Mouse (Mus musculus) intestine, embryonic 14.5 days (tissue): ENCODE measurements around the gene Acap1. TPM values are rescaled to one million over a fixed set of nuclear protein-coding genes. Genes with fewer than 3 reads are reported as not detected.

Experiments used
- ATAC-seq: fragments of 200-750 bp; cut with Nextera tagmentation; replicated peaks from 2 replicates; pipeline ENCODE4 v1.8.0; 2017; ENCODE audit warnings: low read depth, moderate number of reproducible peaks, moderate TSS enrichment, moderate library complexity; ENCODE audit not compliant: low FRiP score, low TSS enrichment
- DNase-seq: peaks from one replicate; pipeline ENCODE4 v3.0.0-alpha.2; 2018; ENCODE audit warnings: low spot score
- H3K27ac ChIP-seq: fragments of 300-500 bp; sonication (generic); 2 replicates; pipeline ENCODE4 v1.5.1; 2014; ENCODE audit warnings: low read depth, mild to moderate bottlenecking, control low read depth
- H3K27me3 ChIP-seq: fragments of 300-500 bp; sonication (generic); replicated peaks from 2 replicates; pipeline ENCODE4 v1.6.1; 2014; ENCODE audit warnings: low read length, control low read depth; ENCODE audit not compliant: control insufficient read depth, insufficient read depth
- H3K36me3 ChIP-seq: fragments of 300-500 bp; sonication (generic); 2 replicates; pipeline ENCODE4 v1.6.1; 2014; ENCODE audit warnings: low read length, control low read depth; ENCODE audit not compliant: control insufficient read depth, insufficient read depth
- H3K4me1 ChIP-seq: fragments of 300-500 bp; sonication (generic); replicated peaks from 2 replicates; pipeline ENCODE4 v1.6.1; 2014; ENCODE audit warnings: low read length, control low read depth, mixed read lengths; ENCODE audit not compliant: control insufficient read depth, insufficient read depth
- H3K4me2 ChIP-seq: fragments of 300-500 bp; sonication (generic); 2 replicates; pipeline ENCODE4 v1.6.1; 2014; ENCODE audit warnings: low read length
- H3K4me3 ChIP-seq: fragments of 300-500 bp; sonication (generic); 2 replicates; pipeline ENCODE4 v1.5.1; 2014; ENCODE audit warnings: low read depth, low read length, control low read depth, mixed read lengths
- H3K9ac ChIP-seq: fragments of 300-500 bp; sonication (generic); 2 replicates; pipeline ENCODE4 v1.6.1; 2014; ENCODE audit warnings: mild to moderate bottlenecking, low read length
- H3K9me3 ChIP-seq: fragments of 300-500 bp; sonication (generic); 2 replicates; pipeline ENCODE4 v1.6.1; 2016; ENCODE audit warnings: low read length, control low read depth; ENCODE audit not compliant: control insufficient read depth
- WGBS: fragments of 180-500 bp; shearing (Covaris S2); extraction: QIAGEN DNeasy Blood & Tissue Kit; methylation state at CpG from one replicate; pipeline ENCODE4 v1.1.7; 2014; 5-methylcytosine and 5-hydroxymethylcytosine counted together
- microRNA-seq: library from miRNA; unstranded; fragments of <30 nt; microRNA quantifications from one replicate; pipeline ENCODE4, GENCODE M21; 2016
- polyA plus RNA-seq: library from polyadenylated mRNA; unstranded; fragments of >200 nt; fragmentation: Nextera tagmentation; extraction: Ambion mirVana; gene quantifications from 2 replicates; pipeline ENCODE4 v1.2.1, GENCODE M21; 2014

Acap1 gene
- polyA plus RNA-seq, 1 experiment from 2014 or later: 8.1 TPM

DNA sequence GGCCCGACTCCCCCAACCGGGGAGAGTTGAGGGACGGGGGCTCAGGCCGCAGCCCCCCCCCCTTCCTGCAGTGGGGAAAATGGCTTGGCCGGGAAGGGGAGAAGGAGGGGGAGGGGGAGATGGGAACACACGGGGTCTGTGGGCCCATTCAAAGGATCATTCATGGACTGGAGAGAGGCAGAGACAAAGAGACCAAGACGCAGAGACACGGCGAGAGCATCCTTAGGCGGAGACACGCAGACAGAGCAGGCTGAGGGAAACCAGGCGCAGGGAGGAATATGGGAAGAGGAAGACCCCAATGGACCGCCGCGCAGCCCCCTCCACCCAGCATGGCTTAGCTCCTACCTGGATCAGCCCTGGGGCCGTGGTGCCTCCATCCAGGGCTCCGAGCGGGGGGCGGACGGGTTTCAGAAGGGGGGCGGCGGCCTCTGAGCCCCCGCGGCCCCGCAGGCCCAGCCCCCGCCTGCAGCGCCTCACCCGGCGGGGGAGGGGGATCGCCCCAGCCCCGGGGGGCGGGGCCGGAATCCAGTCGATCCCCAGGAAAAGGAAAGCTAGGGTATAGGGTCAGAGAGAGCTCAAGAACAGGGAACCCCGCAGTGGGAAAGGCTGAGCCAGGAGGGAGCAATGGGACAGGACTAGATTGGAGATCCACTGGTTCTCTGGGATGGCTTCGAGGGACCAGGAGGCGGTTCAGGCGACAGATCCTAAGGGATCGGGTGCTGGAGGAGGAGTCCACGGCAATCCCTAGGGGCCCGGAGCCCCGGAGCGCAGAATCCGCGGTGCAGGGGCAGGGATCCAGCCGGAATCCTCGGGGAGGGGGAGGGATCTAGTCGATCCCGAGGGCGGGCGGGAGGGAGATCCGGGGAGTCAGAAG, 58.4 kb downstream of the Acap1 start:
- ATAC-seq (peak; percentile 0; the same call in 1 of the 2 replicates), DNase-seq (peak; percentile 83)
- Histone ChIP-seq H3K4me3 (peak overlapping the region; percentile 79), H3K4me2 (peak overlapping the region; percentile 77), H3K9me3 (no peaks in the 10 kb centered on the region), H3K27me3 (no peaks in the 10 kb centered on the region), H3K9ac (peak overlapping the region; percentile 62), H3K36me3 (peaks cover 20% of the 10 kb centered on the region), H3K27ac (peak overlapping the region; percentile 78), H3K4me1 (peaks cover 32% of the 10 kb centered on the region)
- 2% methylated on average over 51 of the region's 52 CpGs for WGBS

DNA sequence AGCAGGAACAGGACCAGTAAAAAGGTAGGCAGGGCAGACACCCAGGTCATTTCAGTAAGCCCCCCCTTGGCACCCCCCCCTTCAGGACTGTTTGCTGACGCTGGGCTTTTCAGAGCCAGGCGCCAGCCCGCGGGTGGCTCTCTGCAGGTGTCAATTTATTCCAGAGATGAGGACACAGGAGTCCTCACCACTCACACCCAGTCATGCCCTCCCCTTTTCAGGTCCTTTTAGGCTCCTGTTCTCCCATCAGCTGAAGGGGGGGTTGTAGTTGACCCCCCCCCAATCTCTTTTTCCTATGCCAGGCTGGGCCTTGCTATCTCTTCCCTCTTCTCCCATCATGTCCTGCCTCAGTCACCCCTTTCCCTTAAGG, 59.4 kb downstream of the Acap1 start:
- Histone ChIP-seq H3K9ac (no peak overlapping the region), H3K4me3 (peak overlapping the region; percentile 79), H3K4me2 (peak overlapping the region; percentile 77), H3K27me3 (no peaks in the 10 kb centered on the region), H3K9me3 (no peaks in the 10 kb centered on the region), H3K4me1 (peaks cover 32% of the 10 kb centered on the region), H3K27ac (no peak overlapping the region), H3K36me3 (peaks cover 20% of the 10 kb centered on the region)
- WGBS: 19% methylated on average over 4 of the region's 4 CpGs
- DNase-seq (no peak), ATAC-seq (no peak)

DNA sequence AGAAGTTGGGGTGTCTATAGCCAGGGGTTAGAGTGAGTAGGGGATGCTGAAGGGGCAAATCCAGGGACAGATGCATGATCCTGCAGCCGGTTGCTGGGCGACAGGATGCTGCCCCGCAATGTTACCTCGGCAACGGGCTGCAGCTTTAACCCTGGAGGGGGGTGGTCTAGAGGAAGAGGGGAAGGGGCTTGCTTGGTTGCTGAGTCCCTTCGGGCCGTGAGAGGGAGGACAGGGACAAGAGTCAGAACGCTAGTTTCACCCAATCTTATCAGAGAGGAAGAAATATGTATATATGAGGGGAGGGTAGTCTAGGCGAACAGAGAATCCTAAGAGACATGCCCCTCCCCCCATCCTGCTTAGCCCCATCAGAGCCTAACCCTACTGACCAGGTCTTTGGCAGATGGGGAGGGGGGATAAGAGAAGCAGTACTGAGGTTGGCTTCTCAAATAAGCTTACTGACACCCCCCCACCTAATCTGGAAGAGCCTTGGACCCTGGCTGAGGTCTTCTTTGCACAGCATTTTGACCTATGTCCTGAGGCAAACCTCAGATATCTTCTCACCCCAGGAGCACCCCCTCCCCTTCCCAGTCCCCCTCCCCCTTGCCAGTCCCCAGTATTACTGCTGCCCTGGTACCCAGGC, 59.9 kb downstream of the Acap1 start:
- Histone ChIP-seq H3K27ac (no peak overlapping the region), H3K27me3 (no peaks in the 10 kb centered on the region), H3K9me3 (no peaks in the 10 kb centered on the region), H3K36me3 (peaks cover 20% of the 10 kb centered on the region), H3K4me1 (peaks cover 32% of the 10 kb centered on the region), H3K4me2 (peak overlapping the region; percentile 77), H3K4me3 (peak overlapping the region; percentile 79), H3K9ac (no peak overlapping the region)
- 19% methylated on average over 9 of the region's 9 CpGs for WGBS
- ATAC-seq: no peak
- DNase-seq: no peak

DNA sequence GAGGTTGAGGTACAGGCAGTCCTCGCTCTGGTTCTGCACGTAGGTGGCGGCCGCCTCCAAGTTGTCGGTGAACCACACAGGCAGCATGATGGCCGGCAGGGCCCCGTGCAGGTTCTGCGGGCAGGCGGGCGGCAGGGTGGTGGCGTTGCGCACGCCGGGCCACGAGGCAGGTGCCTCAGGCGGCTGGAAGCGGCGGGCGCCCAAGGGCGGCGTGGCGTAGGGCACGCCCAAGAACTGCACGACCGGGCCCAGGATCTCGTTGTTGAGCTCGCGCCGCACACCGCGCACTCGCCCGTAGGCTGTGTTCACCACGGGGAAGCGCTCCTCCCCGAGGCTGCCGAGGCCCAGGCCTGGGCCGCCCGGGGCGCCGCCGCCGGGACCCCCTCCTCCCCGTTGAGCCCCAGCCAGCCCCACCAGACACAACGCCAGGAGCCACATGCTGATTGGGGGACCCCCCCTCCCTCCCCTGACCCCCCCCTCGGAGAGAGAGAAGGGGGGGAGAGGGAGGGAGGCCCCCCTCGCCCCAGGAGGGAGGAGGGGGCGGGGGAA, 61.3 kb downstream of the Acap1 start:
- peaks cover 28% of the 10 kb centered on the region for H3K4me1 ChIP-seq
- peak overlapping the region; percentile 60 for H3K9ac ChIP-seq
- H3K27ac ChIP-seq: peak overlapping the region; percentile 11; the same call in 1 of the 2 replicates
- H3K4me2 ChIP-seq: peak overlapping the region; percentile 77
- H3K27me3 ChIP-seq: no peaks in the 10 kb centered on the region
- peaks cover 20% of the 10 kb centered on the region for H3K36me3 ChIP-seq
- H3K4me3 ChIP-seq: peak overlapping the region; percentile 79
- DNase-seq: peak; percentile 70
- 16% methylated on average over 31 of the region's 48 CpGs for WGBS
- no peak for ATAC-seq
- H3K9me3 ChIP-seq: no peaks in the 10 kb centered on the region

DNA sequence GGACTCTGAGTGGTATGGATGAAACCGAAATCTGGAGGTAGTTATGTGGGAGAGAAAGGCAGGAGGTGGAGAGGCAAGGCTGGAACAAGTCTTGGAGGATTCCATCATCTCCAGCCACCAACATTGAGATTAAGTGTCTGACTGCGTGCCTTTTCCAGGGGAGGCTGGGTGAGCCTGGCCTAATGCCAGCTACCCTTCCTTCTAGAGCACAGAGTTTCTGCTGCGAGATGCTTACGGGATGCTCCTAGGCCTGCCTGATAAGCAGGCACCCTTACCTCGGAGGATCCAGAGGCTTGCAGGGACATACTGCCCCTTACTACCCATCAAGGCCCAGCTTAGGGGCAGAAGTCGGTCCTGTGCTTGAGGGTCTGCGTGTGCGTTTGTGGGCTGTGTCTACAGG, 61.8 kb downstream of the Acap1 start:
- DNase-seq: no peak
- WGBS: 55% methylated on average over 8 of the region's 8 CpGs
- ATAC-seq: no peak
- H3K9me3 ChIP-seq: no peaks in the 10 kb centered on the region
- H3K27me3 ChIP-seq: no peaks in the 10 kb centered on the region
- H3K4me2 ChIP-seq: peak overlapping the region; percentile 77
- H3K4me1 ChIP-seq: peaks cover 25% of the 10 kb centered on the region
- 0 out of 2 replicates have a peak overlapping the region, but pooled peaks have one; percentile 11 for H3K27ac ChIP-seq
- H3K9ac ChIP-seq: peak overlapping the region; percentile 60; the same call in 1 of the 2 replicates
- H3K4me3 ChIP-seq: peak overlapping the region; percentile 79
- H3K36me3 ChIP-seq: peaks cover 22% of the 10 kb centered on the region

Small RNA genes lying within 50 kb of the gene (microRNA-seq; reads per million reads assigned to microRNA genes)
- not detected for gene Mir6924

Other genes with a start within 250 kb of the Acap1 start
- 0.35 TPM in 1 of 2 replicates, not detected in the other for gene Sox15, start 240.2 kb downstream of the Acap1 start, polyA plus RNA-seq
- gene Mpdu1, start 232.9 kb downstream of the Acap1 start, polyA plus RNA-seq: 32.1 and 39.3 TPM in 2 replicates
- gene Cd68, start 229.4 kb downstream of the Acap1 start, polyA plus RNA-seq: 12.4 and 16.3 TPM in 2 replicates
- 645 and 692 TPM in 2 replicates for gene Eif4a1, start 223.1 kb downstream of the Acap1 start, polyA plus RNA-seq
- gene Senp3, start 213.5 kb downstream of the Acap1 start, polyA plus RNA-seq: 79.1 and 90.8 TPM in 2 replicates
- 0.48 TPM in 1 of 2 replicates, not detected in the other for gene Tnfsf13, start 209.8 kb downstream of the Acap1 start, polyA plus RNA-seq
- gene Tnfsf12, start 199.7 kb downstream of the Acap1 start, polyA plus RNA-seq: 8.0 and 9.4 TPM in 2 replicates
- 2.3 and 3.7 TPM in 2 replicates for gene Tnfsfm13, start 199.4 kb downstream of the Acap1 start, polyA plus RNA-seq
- 35.2 and 38.7 TPM in 2 replicates for gene Polr2a, start 136.9 kb downstream of the Acap1 start, polyA plus RNA-seq
- not detected in 2 replicates for gene Slc35g3, start 133.6 kb downstream of the Acap1 start, polyA plus RNA-seq
- gene Zbtb4, start 129.6 kb downstream of the Acap1 start, polyA plus RNA-seq: 2.8 and 3.3 TPM in 2 replicates
- 3.5 and 4.4 TPM in 2 replicates for gene Chrnb1, start 99.6 kb downstream of the Acap1 start, polyA plus RNA-seq
- 1.1 and 1.4 TPM in 2 replicates for gene Fgf11, start 93.7 kb downstream of the Acap1 start, polyA plus RNA-seq
- gene Tmem102, start 89.9 kb downstream of the Acap1 start, polyA plus RNA-seq: 16.1 and 22.9 TPM in 2 replicates
- gene Gm39566, start 80.2 kb downstream of the Acap1 start, polyA plus RNA-seq: not detected in 2 replicates
- gene Spem2, start 77.1 kb downstream of the Acap1 start, polyA plus RNA-seq: not detected in 2 replicates
- 0.17 TPM in 1 of 2 replicates, not detected in the other for gene Spem1, start 73.4 kb downstream of the Acap1 start, polyA plus RNA-seq
- gene Nlgn2, start 57.8 kb downstream of the Acap1 start, polyA plus RNA-seq: 8.5 TPM in 2 replicates
- gene Tmem256, start 57.0 kb downstream of the Acap1 start, polyA plus RNA-seq: 436 and 455 TPM in 2 replicates
- gene Plscr3, start 49.2 kb downstream of the Acap1 start, polyA plus RNA-seq: 92.1 and 94.4 TPM in 2 replicates
- 10.3 and 12.2 TPM in 2 replicates for gene Tnk1, start 36.8 kb downstream of the Acap1 start, polyA plus RNA-seq
- 0.38 TPM in 1 of 2 replicates, not detected in the other for gene Tmem95, start 17.5 kb downstream of the Acap1 start, polyA plus RNA-seq
- 3.5 and 4.4 TPM in 2 replicates for gene Kctd11, start 14.1 kb downstream of the Acap1 start, polyA plus RNA-seq
- 8.8 and 10.7 TPM in 2 replicates for gene 2810408A11Rik, start 5.4 kb upstream of the Acap1 start, polyA plus RNA-seq
- 13.3 and 14.5 TPM in 2 replicates for gene Neurl4, start 5.5 kb upstream of the Acap1 start, polyA plus RNA-seq
- 71.2 and 72.3 TPM in 2 replicates for gene Gps2, start 18.3 kb upstream of the Acap1 start, polyA plus RNA-seq
- 1,854 and 1,877 TPM in 2 replicates for gene Eif5a, start 26.4 kb upstream of the Acap1 start, polyA plus RNA-seq
- 4.6 and 4.8 TPM in 2 replicates for gene Ybx2, start 40.3 kb upstream of the Acap1 start, polyA plus RNA-seq
- 25.8 and 32.2 TPM in 2 replicates for gene Slc2a4, start 52.6 kb upstream of the Acap1 start, polyA plus RNA-seq
- gene Cldn7, start 69.2 kb upstream of the Acap1 start, polyA plus RNA-seq: 425 and 461 TPM in 2 replicates
- 28.6 and 29.3 TPM in 2 replicates for gene Ctdnep1, start 85.6 kb upstream of the Acap1 start, polyA plus RNA-seq
- gene Elp5, start 87.0 kb upstream of the Acap1 start, polyA plus RNA-seq: 104 and 119 TPM in 2 replicates
- gene Gabarap, start 95.6 kb upstream of the Acap1 start, polyA plus RNA-seq: 481 and 495 TPM in 2 replicates
- 37.6 and 43.9 TPM in 2 replicates for gene Phf23, start 100.2 kb upstream of the Acap1 start, polyA plus RNA-seq
- gene Dvl2, start 105.1 kb upstream of the Acap1 start, polyA plus RNA-seq: 32.0 and 32.6 TPM in 2 replicates
- gene Acadvl, start 119.9 kb upstream of the Acap1 start, polyA plus RNA-seq: 72.8 and 73.8 TPM in 2 replicates
- 7.7 and 8.6 TPM in 2 replicates for gene Dlg4, start 121.4 kb upstream of the Acap1 start, polyA plus RNA-seq
- 0.26 TPM in 1 of 2 replicates, not detected in the other for gene Asgr1, start 158.5 kb upstream of the Acap1 start, polyA plus RNA-seq
- gene Asgr2, start 197.1 kb upstream of the Acap1 start, polyA plus RNA-seq: 0.46 TPM in 1 of 2 replicates, not detected in the other
- gene Mgl2, start 234.8 kb upstream of the Acap1 start, polyA plus RNA-seq: 0.38 and 0.86 TPM in 2 replicates